Mouse (Mus musculus) liver, embryonic 11.5 days (tissue): ENCODE measurements around the gene Tpm1. TPM values are rescaled to one million over a fixed set of nuclear protein-coding genes. Genes with fewer than 3 reads are reported as not detected.

Experiments used
- ATAC-seq: fragments of 200-750 bp; cut with Nextera tagmentation; replicated peaks from 2 replicates; pipeline ENCODE4 v1.8.0; 2017; ENCODE audit warnings: moderate number of reproducible peaks, mild to moderate bottlenecking, moderate TSS enrichment, moderate library complexity; ENCODE audit not compliant: low FRiP score
- DNase-seq: peaks from one replicate; pipeline ENCODE4 v3.0.0-alpha.2; 2017; ENCODE audit warnings: low spot score
- H3K27ac ChIP-seq: fragments of 300-500 bp; sonication (generic); 2 replicates; pipeline ENCODE4 v1.5.1; 2014; ENCODE audit warnings: mild to moderate bottlenecking, low read depth, low read length, control low read depth
- H3K27me3 ChIP-seq: fragments of 300-500 bp; sonication (generic); replicated peaks from 2 replicates; pipeline ENCODE4 v1.6.1; 2014; ENCODE audit warnings: low read length, mixed read lengths; ENCODE audit not compliant: control insufficient read depth, insufficient read depth
- H3K36me3 ChIP-seq: fragments of 300-500 bp; sonication (generic); 2 replicates; pipeline ENCODE4 v1.6.1; 2014; ENCODE audit warnings: mild to moderate bottlenecking, low read length, moderate library complexity, mixed read lengths; ENCODE audit not compliant: control insufficient read depth, insufficient read depth
- H3K4me1 ChIP-seq: fragments of 300-500 bp; sonication (generic); replicated peaks from 2 replicates; pipeline ENCODE4 v1.6.1; 2014; ENCODE audit warnings: low read length, mixed read lengths; ENCODE audit not compliant: control insufficient read depth, insufficient read depth
- H3K4me2 ChIP-seq: fragments of 300-500 bp; sonication (generic); 2 replicates; pipeline ENCODE4 v1.6.1; 2014; ENCODE audit warnings: mild to moderate bottlenecking, control low read depth, moderate library complexity
- H3K4me3 ChIP-seq: fragments of 300-500 bp; sonication (generic); 2 replicates; pipeline ENCODE4 v1.5.1; 2014; ENCODE audit warnings: low read depth, low read length, control low read depth
- H3K9ac ChIP-seq: fragments of 300-500 bp; sonication (generic); 2 replicates; pipeline ENCODE4 v1.6.1; 2014; ENCODE audit warnings: low read depth, low read length, control low read depth
- H3K9me3 ChIP-seq: fragments of 300-500 bp; sonication (generic); 2 replicates; pipeline ENCODE4 v1.6.1; 2016; ENCODE audit warnings: low read length, inconsistent platforms, mixed read lengths; ENCODE audit not compliant: control insufficient read depth
- WGBS: fragments of 180-500 bp; shearing (Covaris S2); extraction: QIAGEN DNeasy Blood & Tissue Kit; methylation state at CpG from one replicate; pipeline ENCODE4 v1.1.7; 2014; 5-methylcytosine and 5-hydroxymethylcytosine counted together
- polyA plus RNA-seq: library from polyadenylated mRNA; unstranded; fragments of >200 nt; fragmentation: Nextera tagmentation; extraction: Ambion mirVana; gene quantifications from 2 replicates; pipeline ENCODE4 v1.2.1, GENCODE M21; 2014

Tpm1 gene
- polyA plus RNA-seq, 1 experiment from 2014 or later, result 420 TPM

DNA sequence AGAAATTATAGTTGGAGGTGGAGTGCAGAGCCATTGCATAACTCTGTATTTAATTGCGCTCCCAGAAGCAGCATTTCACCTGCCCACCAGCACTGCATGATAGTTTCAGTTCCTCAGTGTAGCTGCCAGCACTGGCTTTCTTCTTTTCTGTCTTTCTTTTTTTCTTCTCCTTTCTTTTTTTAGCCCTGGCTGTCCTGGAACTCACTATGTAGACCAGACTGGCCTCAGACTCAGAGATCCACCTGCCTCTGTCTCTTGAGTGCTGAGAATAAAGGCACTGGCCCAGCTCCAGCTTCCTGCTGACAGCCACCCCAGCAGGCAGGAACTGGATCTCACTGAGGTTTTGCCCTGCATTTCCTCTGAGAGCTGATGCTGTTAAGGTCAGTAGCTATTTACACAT, 71.2 kb downstream of the Tpm1 start:
- Histone ChIP-seq H3K27ac (no peak overlapping the region), H3K4me2 (no peak overlapping the region), H3K4me3 (no peak overlapping the region), H3K27me3 (no peaks in the 10 kb centered on the region), H3K4me1 (no peaks in the 10 kb centered on the region), H3K36me3 (no peaks in the 10 kb centered on the region), H3K9ac (0 out of 2 replicates have a peak overlapping the region, but pooled peaks have one; percentile 8), H3K9me3 (no peaks in the 10 kb centered on the region)
- ATAC-seq, result no peak
- DNase-seq, result no peak
- WGBS, result 94% methylated on average over 1 of the region's 1 CpGs

DNA sequence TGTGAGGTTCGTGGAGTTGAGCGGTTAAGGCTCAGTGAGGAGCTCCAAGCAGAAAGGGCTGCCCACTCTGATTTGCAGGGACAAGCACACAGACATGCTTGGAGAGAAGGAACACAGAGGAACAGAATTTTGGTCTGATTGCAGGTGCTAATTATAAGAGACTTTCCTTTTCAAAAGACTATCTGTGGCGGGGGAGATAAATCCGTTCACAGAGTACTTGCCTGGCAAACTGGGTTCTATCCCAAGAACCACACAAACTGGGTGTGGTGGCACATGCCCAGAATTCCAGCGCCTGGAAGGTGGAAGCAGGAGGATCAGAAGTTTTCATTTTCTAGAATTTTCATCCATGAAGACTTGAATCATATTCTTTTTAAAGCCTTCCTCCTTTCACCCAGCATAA, 72.1 kb downstream of the Tpm1 start:
- Histone ChIP-seq H3K4me2 (no peak overlapping the region), H3K27ac (no peak overlapping the region), H3K4me3 (no peak overlapping the region), H3K4me1 (no peaks in the 10 kb centered on the region), H3K36me3 (no peaks in the 10 kb centered on the region), H3K27me3 (no peaks in the 10 kb centered on the region), H3K9me3 (no peaks in the 10 kb centered on the region), H3K9ac (no peak overlapping the region)
- 77% methylated on average over 5 of the region's 5 CpGs for WGBS
- DNase-seq (no peak), ATAC-seq (no peak)

DNA sequence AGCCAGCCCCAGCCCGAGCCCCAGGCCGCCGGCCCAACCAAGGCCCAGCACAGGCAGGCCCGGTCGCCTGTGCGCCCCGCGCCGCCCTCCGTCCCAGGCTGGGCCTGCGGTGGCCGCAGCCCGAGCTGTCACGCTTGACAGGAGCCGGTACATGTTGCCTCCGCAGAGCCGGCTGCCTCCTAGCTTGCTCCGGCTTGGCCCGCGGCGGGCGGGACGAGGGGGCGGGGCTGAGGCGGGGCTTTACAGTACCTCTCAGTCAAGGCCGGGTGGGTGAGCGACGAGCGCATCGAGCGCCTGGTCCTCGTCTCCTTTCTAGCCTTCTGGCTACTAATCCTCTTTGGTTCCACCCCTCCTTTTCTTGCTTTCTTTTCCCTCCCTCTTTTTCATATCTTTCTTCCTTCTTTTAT, 74.0 kb downstream of the Tpm1 start, which contains the start of gene Lactb:
Gene Lactb (minus strand): TSS at position 246 of the 407 bp plus-strand sequence.
- peak; percentile 95 for DNase-seq
- Histone ChIP-seq H3K36me3 (no peaks in the 10 kb centered on the region), H3K4me3 (peak within 1 kb of the TSS; percentile 94), H3K27me3 (no peaks in the 10 kb centered on the region), H3K4me1 (no peaks in the 10 kb centered on the region), H3K9me3 (no peaks in the 10 kb centered on the region), H3K27ac (peak within 1 kb of the TSS; percentile 87), H3K4me2 (peak within 1 kb of the TSS; percentile 80), H3K9ac (peak within 1 kb of the TSS; percentile 83)
- WGBS, result 1% methylated on average over 32 of the region's 32 CpGs
- peak; percentile 98 for ATAC-seq

DNA sequence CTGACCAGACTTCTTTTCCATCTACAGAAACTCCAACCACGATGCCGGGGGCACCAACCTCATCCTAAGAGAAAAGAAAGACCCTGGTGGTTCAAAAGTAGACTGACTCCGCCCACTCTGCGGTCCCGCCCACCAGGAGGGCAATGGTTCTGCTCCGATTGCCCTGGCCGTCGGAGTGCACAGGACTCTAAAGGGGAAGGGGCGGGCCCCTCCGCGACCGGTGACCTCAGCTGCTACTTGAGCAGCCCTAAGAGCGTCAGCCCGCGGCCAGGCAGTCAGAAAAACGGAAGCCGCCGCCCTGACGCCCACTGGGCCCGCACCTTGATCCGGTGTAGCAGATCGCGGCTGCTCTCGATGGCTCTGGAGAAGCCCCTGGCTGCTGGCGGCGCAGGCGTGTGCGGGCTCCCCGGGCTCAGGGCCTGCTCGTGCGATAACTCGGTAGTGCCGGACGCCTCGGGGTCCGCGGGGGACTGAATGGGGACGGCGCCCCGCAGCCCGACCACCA, 74.4 kb downstream of the Tpm1 start:
- WGBS, result under 1% methylated on average over 41 of the region's 41 CpGs
- Histone ChIP-seq H3K4me1 (no peaks in the 10 kb centered on the region), H3K36me3 (no peaks in the 10 kb centered on the region), H3K9me3 (no peaks in the 10 kb centered on the region), H3K4me3 (peak overlapping the region; percentile 94), H3K27me3 (no peaks in the 10 kb centered on the region), H3K9ac (peak overlapping the region; percentile 83), H3K4me2 (peak overlapping the region; percentile 80), H3K27ac (peak overlapping the region; percentile 87)
- peak; percentile 80 for DNase-seq
- peak; percentile 83 for ATAC-seq

Other genes starting within 250 kb of the Tpm1 start
- 1.6 and 2.0 TPM in 2 replicates for gene Aph1c, start 214.7 kb downstream of the Tpm1 start, polyA plus RNA-seq
- 43.1 and 44.3 TPM in 2 replicates for gene Rab8b, start 129.7 kb downstream of the Tpm1 start, polyA plus RNA-seq
- 1,011 and 1,028 TPM in 2 replicates for gene Rps27l, start 103.3 kb downstream of the Tpm1 start, polyA plus RNA-seq
- gene Lactb, start 73.9 kb downstream of the Tpm1 start, polyA plus RNA-seq, result 11.6 and 12.7 TPM in 2 replicates